Mouse (Mus musculus): Measurements from ENCODE around the gene Ruvbl2.
"Not testable (repeated sequence)": the region's sequence is repeated elsewhere in the genome, so short reads cannot be mapped to it uniquely, and the experiment has no call there.

Ruvbl2 gene

DNA sequence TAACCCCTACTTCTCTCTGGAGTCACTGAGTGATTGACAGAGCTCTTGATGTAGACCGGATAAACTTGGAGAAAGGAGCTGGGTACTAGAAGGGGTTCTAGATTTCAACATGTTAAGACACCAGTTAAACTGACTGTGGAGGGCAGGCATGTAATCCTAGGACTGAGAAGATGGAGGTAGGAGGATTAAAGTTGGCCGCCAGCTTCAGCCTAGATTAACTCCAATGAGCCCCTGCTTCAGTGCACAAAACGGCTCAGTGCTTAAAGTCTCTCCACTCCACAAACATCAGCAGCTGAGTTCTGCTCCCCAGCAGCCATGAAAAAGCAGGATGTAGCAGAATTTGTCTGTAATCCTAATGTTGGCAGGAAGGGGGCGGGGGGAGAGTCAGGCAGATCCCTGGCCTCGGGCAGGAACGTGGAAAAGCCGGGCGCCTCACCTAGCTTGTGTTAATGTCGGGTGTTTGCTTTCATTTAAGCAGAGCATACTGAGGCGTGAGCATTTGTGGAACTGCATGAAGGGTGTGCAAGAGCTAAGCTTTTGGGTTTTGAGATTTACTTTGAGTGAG lies 36.3 kb downstream of the Ruvbl2 start:
- peak; percentile 44 for DNase-seq (ENCODE audit: low read depth, low spot score)

DNA sequence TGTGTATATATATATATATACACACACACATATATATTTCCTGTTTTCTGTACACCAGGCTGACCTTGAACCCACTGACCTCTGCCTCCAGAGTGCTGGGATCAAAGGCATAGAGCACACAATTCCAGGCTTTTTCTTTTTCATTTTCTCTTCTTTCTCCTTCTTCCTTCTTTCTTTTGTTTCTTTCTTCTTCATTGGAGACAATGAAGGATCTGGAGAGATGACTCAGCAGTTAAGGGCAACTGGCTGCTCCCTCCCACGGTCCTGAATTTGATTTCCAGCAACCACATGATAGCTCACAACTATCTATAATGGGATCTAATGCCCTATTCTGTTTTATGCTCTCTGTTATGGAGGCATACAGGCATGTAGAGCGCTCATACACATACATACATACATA lies 41.1 kb downstream of the Ruvbl2 start:
- no peak for DNase-seq (ENCODE audit: low read depth, low spot score)

DNA sequence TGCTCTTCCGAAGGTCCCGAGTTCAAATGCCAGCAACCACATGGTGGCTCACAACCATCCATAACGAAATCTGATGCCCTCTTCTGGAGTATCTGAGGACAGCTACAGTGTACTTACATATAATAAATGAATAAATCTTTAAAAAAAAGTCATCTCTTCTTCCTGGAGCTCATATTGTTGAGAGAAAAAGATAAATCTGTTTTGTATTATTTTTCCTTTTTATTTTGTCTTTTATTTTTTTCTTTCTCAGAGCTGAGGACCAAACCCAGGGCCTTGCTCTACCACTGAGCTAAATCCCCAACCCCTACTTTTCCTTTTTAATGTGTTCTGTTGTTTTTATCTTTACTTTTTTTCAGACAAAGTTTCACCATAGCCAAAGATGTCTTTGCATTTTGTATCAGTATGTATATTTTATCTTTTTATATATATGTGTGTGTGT lies 41.5 kb downstream of the Ruvbl2 start:
- DNase-seq (ENCODE audit: low read depth, low spot score) = not testable (repeated sequence)

DNA sequence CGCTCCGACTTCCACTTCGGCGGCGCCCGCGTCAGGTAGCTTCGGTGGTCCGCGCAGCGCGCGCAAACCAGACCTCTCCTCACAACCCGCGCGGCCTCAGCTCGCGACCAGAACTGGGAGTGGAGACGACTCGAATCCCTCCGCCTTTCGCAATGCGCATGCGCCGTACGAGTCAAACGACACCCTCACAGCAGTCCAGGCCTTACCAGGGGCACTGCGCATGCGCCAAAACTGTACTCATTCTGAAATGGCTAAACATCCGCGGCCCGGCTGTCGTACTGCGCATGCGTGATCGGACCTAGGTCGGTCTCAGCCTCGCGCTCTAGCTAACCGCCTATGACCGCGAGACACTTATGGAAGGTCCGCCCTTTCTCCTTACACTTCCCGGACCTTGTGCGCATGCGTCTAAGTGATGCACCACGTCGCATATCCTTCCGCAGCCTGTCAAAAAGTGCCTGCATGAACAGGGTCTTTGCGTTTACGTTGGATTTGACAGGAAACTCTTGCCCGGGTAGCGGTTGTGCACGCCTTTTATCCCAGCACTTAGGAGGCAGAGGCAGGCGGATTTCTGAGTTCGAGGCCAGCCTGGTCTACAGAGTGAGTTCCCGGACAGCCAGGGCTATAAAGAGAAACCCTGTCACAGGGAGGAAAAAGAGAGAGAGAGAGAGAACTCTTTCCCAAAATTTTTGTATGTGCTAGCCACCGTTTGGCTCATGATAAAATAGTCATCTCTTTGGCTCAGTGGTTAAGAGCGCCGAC lies 42.1 kb downstream of the Ruvbl2 start, which contains the start of gene Snrnp70:
Gene Snrnp70, minus strand, starts transcription at position 165 of the 759 bp plus-strand sequence.
- DNase-seq (ENCODE audit: low read depth, low spot score) = peak; percentile 100

DNA sequence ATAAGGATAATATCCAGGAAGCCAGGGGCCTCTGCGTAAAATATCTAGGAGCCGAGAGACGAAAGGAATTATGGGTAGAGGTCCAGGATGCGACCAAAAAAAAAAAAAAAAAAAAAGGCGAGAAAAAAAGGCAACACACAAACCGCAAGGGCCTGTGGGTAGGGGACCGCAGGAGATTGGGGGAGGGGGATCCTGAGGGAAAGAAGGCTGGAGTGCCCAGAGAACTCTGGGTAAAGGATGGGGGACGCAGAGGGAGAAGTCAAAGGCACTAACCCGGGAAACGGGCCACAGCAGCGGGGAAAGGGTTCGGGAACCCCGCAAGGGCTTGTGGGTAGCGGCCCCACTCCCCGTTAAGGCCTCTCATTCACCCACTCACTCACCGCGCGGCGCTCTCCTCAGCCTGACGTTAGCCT lies 42.8 kb downstream of the Ruvbl2 start:
- DNase-seq (ENCODE audit: low read depth, low spot score) = no peak

DNA sequence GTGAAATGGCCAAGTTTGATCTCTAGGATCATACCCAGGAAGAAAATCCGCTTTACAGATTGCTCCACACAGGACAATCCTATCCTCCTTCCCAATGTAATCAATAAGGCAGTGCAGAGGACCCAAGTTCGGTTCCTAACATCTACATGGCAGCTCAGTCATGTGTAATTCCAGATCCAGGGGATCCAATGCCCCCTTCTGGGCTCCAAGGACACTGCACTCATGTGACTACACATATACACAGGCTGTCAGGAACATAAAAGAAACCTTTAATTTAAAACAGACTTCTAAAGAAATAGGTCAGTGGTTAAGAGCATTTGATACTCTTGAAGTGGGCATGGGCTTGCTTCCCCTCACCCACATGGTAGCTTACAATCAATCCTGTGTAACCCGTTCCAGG lies 51.8 kb downstream of the Ruvbl2 start:
- DNase-seq (ENCODE audit: low read depth, low spot score) = no peak

DNA sequence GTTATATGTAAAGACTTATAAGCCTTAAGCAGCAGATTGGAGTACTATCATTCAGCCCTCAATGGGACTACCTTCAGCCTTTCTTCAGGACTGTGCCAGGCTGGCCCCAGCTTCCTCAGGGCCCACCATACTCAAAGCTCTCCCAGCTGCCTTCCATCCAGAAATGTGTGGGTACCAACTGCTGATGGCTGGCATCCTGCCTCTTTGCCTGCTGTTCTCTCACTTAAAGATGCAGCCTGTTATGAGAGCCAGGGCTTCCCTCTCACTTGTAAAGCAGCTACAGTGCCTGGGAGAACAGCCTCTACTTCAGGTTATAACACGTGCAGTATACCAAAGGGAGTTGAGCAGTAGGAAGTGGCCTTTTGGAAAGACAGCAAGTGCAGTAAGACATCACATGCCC lies 61.8 kb downstream of the Ruvbl2 start:
- DNase-seq (ENCODE audit: low read depth, low spot score) = no peak

DNA sequence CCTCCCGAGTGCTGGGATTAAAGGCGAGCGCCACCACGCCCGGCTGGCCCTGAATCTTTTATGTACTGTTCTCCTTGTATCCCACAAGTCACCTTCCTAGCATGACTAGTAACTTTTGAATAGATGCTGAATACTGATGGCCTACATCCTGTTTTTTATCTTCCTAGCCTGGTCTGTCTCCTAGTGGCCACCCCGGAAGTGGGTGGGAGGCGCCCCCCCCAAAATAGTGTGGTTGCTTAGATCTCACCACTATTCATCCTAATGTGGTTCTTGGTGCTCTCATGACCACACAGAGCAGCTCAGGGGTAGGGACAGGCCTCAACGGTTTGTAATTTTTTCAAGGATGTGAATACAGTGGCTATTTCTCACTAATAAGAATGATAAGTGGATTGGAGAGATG lies 63.3 kb downstream of the Ruvbl2 start:
- DNase-seq (ENCODE audit: low read depth, low spot score) = no peak

DNA sequence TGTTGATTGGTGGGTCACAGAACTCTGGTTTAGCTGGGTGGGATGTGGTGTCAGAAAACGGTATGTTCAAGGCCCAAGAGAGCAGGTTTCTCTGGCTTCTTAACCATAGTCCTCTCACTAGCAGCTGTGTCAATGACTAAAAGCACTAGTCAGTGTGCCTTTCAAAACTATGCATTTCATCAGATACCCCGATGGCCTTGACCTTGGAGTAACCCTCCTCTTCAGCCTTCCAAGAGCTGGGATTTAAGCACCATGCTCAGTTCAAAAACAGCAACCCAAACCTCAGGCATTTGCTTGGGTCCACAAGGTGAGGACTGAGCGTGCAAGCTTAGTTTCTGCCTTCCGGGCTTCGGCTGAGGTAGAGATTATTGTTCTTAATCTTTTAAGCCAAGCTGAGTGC lies 65.5 kb downstream of the Ruvbl2 start:
- no peak for DNase-seq (ENCODE audit: low read depth, low spot score)

All from retina, postnatal 7 days (tissue).